ENCODE assay signal across 27 mouse cellular contexts in the genomic region with DNA sequence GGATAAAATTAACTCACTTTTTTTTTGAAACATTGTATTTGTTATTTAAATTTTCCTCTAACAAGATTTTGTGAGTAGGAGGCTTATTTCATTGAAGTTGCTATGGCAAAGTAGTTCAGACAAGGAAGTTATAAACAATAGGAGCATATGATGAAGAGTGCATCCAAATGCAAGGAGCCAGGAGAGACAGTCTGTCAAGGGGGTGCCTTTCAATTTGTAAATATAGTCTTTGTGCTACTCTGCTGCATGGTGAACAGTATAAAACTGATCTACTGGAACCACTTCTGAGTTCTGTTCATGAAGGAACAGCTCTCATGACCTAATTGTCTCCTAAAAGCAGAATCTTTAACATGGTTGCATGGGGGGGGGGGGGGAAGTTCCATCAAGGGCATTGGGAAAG.
DNase-seq lines count a peak whose midpoint lies in the region; ATAC-seq and TF ChIP-seq lines count a peak whose summit lies in the region.
"Had no signal": no experiment of that assay in that cellular context is flagged by ENCODE, and none has a peak within 500 bp of the region (broad histone marks: within the 10 kb centered on the region; RNA-seq: fewer than 3 reads in every experiment).

No protein-coding gene starts in this region.

- no peak for TF ChIP-seq CTCF in forebrain, postnatal 0 days (IDR thresholded peaks at IDR 0.05; ENCODE audit: low read depth)

- H3K4me3 ChIP-seq in forebrain, embryonic 13.5 days, result no peak overlapping the region
- no peak overlapping the region for H3K4me3 ChIP-seq in forebrain, embryonic 12.5 days (replicated peaks)
- H3K4me3 ChIP-seq in forebrain, postnatal 0 days (ENCODE audit: low read depth, low read length), result no peak overlapping the region
- H3K4me3 ChIP-seq in forebrain, embryonic 10.5 days, result no peak overlapping the region
- H3K4me3 ChIP-seq: embryonic facial prominence, embryonic 10.5 days; embryonic facial prominence, embryonic 13.5 days; gastrocnemius, adult 2 months; hindbrain, embryonic 12.5 days; hindbrain, embryonic 15.5 days had no signal

- peak; percentile 37 for DNase-seq in forebrain, postnatal 0 days
- no peak for DNase-seq in forebrain, embryonic 10.5 days (ENCODE audit: extremely low spot score, low spot score)
- DNase-seq in layer of hippocampus, adult 9-11 months, result peak; percentile 28
- no peak for DNase-seq in layer of hippocampus, postnatal 25 days (ENCODE audit: extremely low spot score in 1 of 2, low spot score in 1 of 2)
- DNase-seq in mesoderm, embryonic 11.5 days (ENCODE audit: low read depth, low spot score), result peak; percentile 6
- DNase-seq: adrenal gland, postnatal 10 days; adrenal gland, postnatal 36 days; cerebellum, adult 11-12 months; cerebellum, adult 8-10 months; cerebellum, postnatal 10 days; cerebellum, postnatal 36 days; embryo, embryonic 11 days; gastrocnemius, adult 2 months; gastrocnemius, postnatal 14 days; heart, adult 11 months had no signal

- H3K27ac ChIP-seq in forebrain, embryonic 13.5 days, result no peak overlapping the region
- no peak overlapping the region for H3K27ac ChIP-seq in forebrain, embryonic 12.5 days
- H3K27ac ChIP-seq in forebrain, postnatal 0 days (ENCODE audit: low read depth, low read length), result peak overlapping the region; percentile 50; the same call in 1 of the 2 replicates
- no peak overlapping the region for H3K27ac ChIP-seq in forebrain, embryonic 10.5 days
- H3K27ac ChIP-seq: embryonic facial prominence, embryonic 10.5 days; embryonic facial prominence, embryonic 13.5 days; gastrocnemius, adult 2 months; hindbrain, embryonic 12.5 days; hindbrain, embryonic 15.5 days had no signal

- H3K36me3 ChIP-seq in forebrain, embryonic 13.5 days (ENCODE audit: poor library complexity, severe bottlenecking), result no peaks in the 10 kb centered on the region
- H3K36me3 ChIP-seq in forebrain, embryonic 12.5 days (replicated peaks), result no peaks in the 10 kb centered on the region
- H3K36me3 ChIP-seq in forebrain, postnatal 0 days (ENCODE audit: insufficient read depth), result no peaks in the 10 kb centered on the region
- H3K36me3 ChIP-seq in forebrain, embryonic 10.5 days (replicated peaks), result no peaks in the 10 kb centered on the region
- H3K36me3 ChIP-seq: embryonic facial prominence, embryonic 10.5 days; embryonic facial prominence, embryonic 13.5 days; G1E; hindbrain, embryonic 12.5 days; hindbrain, embryonic 15.5 days had no signal

- no peaks in the 10 kb centered on the region for H3K9me3 ChIP-seq in forebrain, embryonic 13.5 days (replicated peaks)
- no peaks in the 10 kb centered on the region for H3K9me3 ChIP-seq in forebrain, embryonic 12.5 days
- H3K9me3 ChIP-seq in forebrain, postnatal 0 days (ENCODE audit: low read length), result no peaks in the 10 kb centered on the region
- no peaks in the 10 kb centered on the region for H3K9me3 ChIP-seq in forebrain, embryonic 10.5 days
- H3K9me3 ChIP-seq: embryonic facial prominence, embryonic 10.5 days; embryonic facial prominence, embryonic 13.5 days; hindbrain, embryonic 12.5 days; hindbrain, embryonic 15.5 days had no signal

- H3K4me2 ChIP-seq in forebrain, embryonic 13.5 days, result no peak overlapping the region
- no peak overlapping the region for H3K4me2 ChIP-seq in forebrain, embryonic 12.5 days
- H3K4me2 ChIP-seq in forebrain, postnatal 0 days (ENCODE audit: low read depth), result no peak overlapping the region
- H3K4me2 ChIP-seq: embryonic facial prominence, embryonic 13.5 days; heart, embryonic 11.5 days; hindbrain, embryonic 12.5 days; hindbrain, embryonic 15.5 days had no signal

- no peaks in the 10 kb centered on the region for H3K4me1 ChIP-seq in forebrain, embryonic 13.5 days
- H3K4me1 ChIP-seq in forebrain, embryonic 12.5 days, result peaks cover 6% of the 10 kb centered on the region; the same call in 1 of the 2 replicates
- 0 out of 2 replicates have a peak, but pooled peaks cover 4% of the 10 kb centered on the region for H3K4me1 ChIP-seq in forebrain, postnatal 0 days (ENCODE audit: insufficient read depth)
- H3K4me1 ChIP-seq in forebrain, embryonic 10.5 days, result no peaks in the 10 kb centered on the region
- H3K4me1 ChIP-seq: embryonic facial prominence, embryonic 10.5 days; embryonic facial prominence, embryonic 13.5 days; hindbrain, embryonic 15.5 days had no signal

- H3K9ac ChIP-seq in forebrain, embryonic 13.5 days, result no peak overlapping the region
- no peak overlapping the region for H3K9ac ChIP-seq in forebrain, embryonic 12.5 days
- no peak overlapping the region for H3K9ac ChIP-seq in forebrain, postnatal 0 days
- H3K9ac ChIP-seq: embryonic facial prominence, embryonic 13.5 days; hindbrain, embryonic 12.5 days; hindbrain, embryonic 15.5 days had no signal

- 0 out of 2 replicates have a peak, but pooled peaks have one; percentile 48 for ATAC-seq in forebrain, embryonic 13.5 days
- no peak for ATAC-seq in forebrain, embryonic 12.5 days (ENCODE audit: low FRiP score)
- peak; percentile 71 for ATAC-seq in forebrain, postnatal 0 days
- no peak for ATAC-seq in erythroblast, adult 5-6 weeks (replicated peaks; ENCODE audit: low FRiP score, poor library complexity, severe bottlenecking)
- ATAC-seq: intestine, postnatal 0 days had no signal

- H3K27me3 ChIP-seq in forebrain, embryonic 13.5 days, result no peaks in the 10 kb centered on the region
- H3K27me3 ChIP-seq in forebrain, embryonic 12.5 days, result no peaks in the 10 kb centered on the region
- no peaks in the 10 kb centered on the region for H3K27me3 ChIP-seq in forebrain, postnatal 0 days (ENCODE audit: insufficient read depth, low read length)
- H3K27me3 ChIP-seq in forebrain, embryonic 10.5 days (ENCODE audit: poor library complexity, severe bottlenecking), result no peaks in the 10 kb centered on the region
- H3K27me3 ChIP-seq: CH12.LX; embryonic facial prominence, embryonic 13.5 days; hindbrain, embryonic 12.5 days; hindbrain, embryonic 15.5 days; Patski had no signal

Comparison
In these comparisons a context has a peak if more than half of its experiments do, and no peak if none do; other contexts are left out.
1. ATAC-seq: peak in forebrain, embryonic 13.5 days (single experiment) and forebrain, postnatal 0 days (single experiment); none in forebrain, embryonic 12.5 days (single experiment) and erythroblast, adult 5-6 weeks (single experiment).
2. DNase-seq: peak in forebrain, postnatal 0 days (single experiment), layer of hippocampus, adult 9-11 months (single experiment) and mesoderm, embryonic 11.5 days (single experiment); none in forebrain, embryonic 10.5 days (single experiment) and layer of hippocampus, postnatal 25 days (0 of 2).